Mouse (Mus musculus) brain, embryonic 18.5 days (tissue): ENCODE data around the gene H1fnt.

Experiments used
- DNase-seq: peaks from one replicate; pipeline ENCODE4 v3.0.0-alpha.2; 2012; ENCODE audit warnings: low read depth, low spot score

The H1fnt gene

GRCm38 (mm10) chr15:98257193-98257592 is at the start of gene H1fnt:
TSS of gene H1fnt (minus strand) at chr15:98257293.
- no peak for DNase-seq

GRCm38 (mm10) chr15:98295628-98296551 is 38.8 kb upstream of the H1fnt start, which contains the start of gene Zfp641:
TSS of gene Zfp641 (minus strand) at chr15:98296161.
- DNase-seq, result no peak

- DNase-seq, result no peak
Observed at GRCm38 (mm10) chr15:98293651-98294050, 36.6 kb upstream of the H1fnt start.

GRCm38 (mm10) chr15:98288566-98288965 is 31.5 kb upstream of the H1fnt start:
- DNase-seq, result no peak

- DNase-seq, result no peak
Observed at GRCm38 (mm10) chr15:98286418-98286817, 29.3 kb upstream of the H1fnt start.

GRCm38 (mm10) chr15:98257776-98258175 is 683 bp upstream of the H1fnt start:
- no peak for DNase-seq

GRCm38 (mm10) chr15:98256271-98256670 is 822 bp downstream of the H1fnt start:
- no peak for DNase-seq

- no peak for DNase-seq
Observed at GRCm38 (mm10) chr15:98235442-98235841, 21.7 kb downstream of the H1fnt start.

- DNase-seq, result no peak
Observed at GRCm38 (mm10) chr15:98234350-98234749, 22.7 kb downstream of the H1fnt start, which contains the start of gene Olfr286. TSS of gene Olfr286 (minus strand) at chr15:98234450.

- DNase-seq, result no peak
Observed at GRCm38 (mm10) chr15:98226096-98226495, 31.0 kb downstream of the H1fnt start.

- DNase-seq, result no peak
Observed at GRCm38 (mm10) chr15:98225610-98226009, 31.5 kb downstream of the H1fnt start.

GRCm38 (mm10) chr15:98222377-98222776 is 34.7 kb downstream of the H1fnt start:
- DNase-seq, result no peak

- DNase-seq, result no peak
Observed at GRCm38 (mm10) chr15:98220877-98221276, 36.2 kb downstream of the H1fnt start, which contains the start of the genes Gm44579 and Olfr287. TSS of gene Gm44579 (minus strand) at chr15:98220977. TSS of gene Olfr287 (minus strand) at chr15:98221056.

- no peak for DNase-seq
Observed at GRCm38 (mm10) chr15:98214130-98214529, 43.0 kb downstream of the H1fnt start.

- no peak for DNase-seq
Observed at GRCm38 (mm10) chr15:98213336-98213870, 43.7 kb downstream of the H1fnt start.

- DNase-seq, result no peak
Observed at GRCm38 (mm10) chr15:98209676-98210075, 47.4 kb downstream of the H1fnt start.
